18 mouse cellular contexts compared by ENCODE assay signal in the genomic region with DNA sequence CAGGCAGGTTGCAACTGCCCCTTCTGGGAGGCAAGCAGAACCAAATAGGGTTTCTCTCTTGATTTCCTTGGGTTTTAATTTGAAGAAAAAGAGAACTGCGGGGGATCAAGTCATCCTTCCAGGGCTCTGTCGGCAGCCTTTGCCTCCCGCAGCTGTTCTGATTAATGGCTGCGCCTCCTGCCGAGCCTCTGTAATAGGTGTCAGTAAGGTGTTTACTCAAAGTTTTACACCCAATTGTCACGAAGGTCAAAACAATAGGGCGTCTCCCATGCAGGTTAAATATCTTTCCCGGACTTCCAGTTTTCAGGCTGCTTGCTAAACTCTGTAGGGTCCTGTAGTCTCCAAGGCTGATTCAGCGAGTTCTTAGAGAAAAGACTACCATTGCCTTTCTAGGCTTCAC.
A peak's percentile ranks its signal among the peaks of the same experiment; 100 is the strongest.
DNase-seq lines count a peak whose midpoint lies in the region; ATAC-seq and TF ChIP-seq lines count a peak whose summit lies in the region.
"Had no signal": no experiment of that assay in that cellular context is flagged by ENCODE, and none has a peak within 500 bp of the region (broad histone marks: within the 10 kb centered on the region; RNA-seq: fewer than 3 reads in every experiment).

No protein-coding gene starts in this region.

- peaks cover 4% of the 10 kb centered on the region for H3K27me3 ChIP-seq in heart, embryonic 12.5 days (replicated peaks)
- no peaks in the 10 kb centered on the region for H3K27me3 ChIP-seq in midbrain, embryonic 16.5 days (ENCODE audit: control insufficient read depth, insufficient read depth, low read depth, low read length)
- no peaks in the 10 kb centered on the region for H3K27me3 ChIP-seq in midbrain, postnatal 0 days (ENCODE audit: insufficient read depth, low read length)
- no peaks in the 10 kb centered on the region for H3K27me3 ChIP-seq in hindbrain, postnatal 0 days (ENCODE audit: insufficient read depth, low read length)
- H3K27me3 ChIP-seq: forebrain, embryonic 15.5 days had no signal

- H3K4me2 ChIP-seq in heart, embryonic 12.5 days: peak overlapping the region; percentile 33
- H3K4me2 ChIP-seq in midbrain, embryonic 16.5 days (ENCODE audit: low read length): peak overlapping the region; percentile 17; the same call in 1 of the 2 replicates
- no peak overlapping the region for H3K4me2 ChIP-seq in midbrain, postnatal 0 days (ENCODE audit: low read depth, low read length, poor library complexity, severe bottlenecking)
- peak overlapping the region; percentile 6; the same call in 1 of the 2 replicates for H3K4me2 ChIP-seq in hindbrain, postnatal 0 days (ENCODE audit: low read depth, low read length)
- H3K4me2 ChIP-seq: forebrain, embryonic 15.5 days had no signal

- TF ChIP-seq CTCF in midbrain, postnatal 0 days (IDR thresholded peaks at IDR 0.05): no peak
- no peak for TF ChIP-seq CTCF in hindbrain, postnatal 0 days (IDR thresholded peaks at IDR 0.05; ENCODE audit: low read depth)

- WGBS in heart, embryonic 12.5 days: 9% methylated on average over 9 of the region's 9 CpGs
- WGBS in midbrain, embryonic 16.5 days: 6% methylated on average over 9 of the region's 9 CpGs
- 12% methylated on average over 9 of the region's 9 CpGs for WGBS in midbrain, postnatal 0 days
- WGBS in hindbrain, postnatal 0 days: 7% methylated on average over 9 of the region's 9 CpGs

- H3K36me3 ChIP-seq in heart, embryonic 12.5 days: no peaks in the 10 kb centered on the region
- H3K36me3 ChIP-seq in midbrain, embryonic 16.5 days (ENCODE audit: control insufficient read depth, insufficient read depth, low read length): no peaks in the 10 kb centered on the region
- H3K36me3 ChIP-seq in midbrain, postnatal 0 days (ENCODE audit: insufficient read depth, low read length): no peaks in the 10 kb centered on the region
- H3K36me3 ChIP-seq in hindbrain, postnatal 0 days (ENCODE audit: insufficient read depth, low read length): no peaks in the 10 kb centered on the region
- H3K36me3 ChIP-seq: forebrain, embryonic 15.5 days had no signal

- no peak for DNase-seq in heart, adult 18-20 months
- DNase-seq in midbrain, postnatal 0 days (ENCODE audit: low spot score): no peak
- no peak for DNase-seq in hindbrain, postnatal 0 days (ENCODE audit: low spot score)
- DNase-seq in embryo, embryonic 10 days (ENCODE audit: low spot score): no peak
- DNase-seq in left cerebral cortex, adult 18-20 months (ENCODE audit: low spot score in 2 of 2): no peak
- DNase-seq: adrenal gland, adult 2 months; cerebellum, postnatal 36 days; heart, postnatal 10 days; kidney, adult 8-10 months; layer of hippocampus, postnatal 36 days; lung, postnatal 10 days; right cerebral cortex, adult 18-20 months; thymus, postnatal 4 days had no signal

- H3K4me3 ChIP-seq in heart, embryonic 12.5 days: no peak overlapping the region
- H3K4me3 ChIP-seq in midbrain, embryonic 16.5 days (ENCODE audit: low read depth, low read length): no peak overlapping the region
- no peak overlapping the region for H3K4me3 ChIP-seq in midbrain, postnatal 0 days (ENCODE audit: low read depth, low read length)
- H3K4me3 ChIP-seq in hindbrain, postnatal 0 days (ENCODE audit: low read length): no peak overlapping the region
- H3K4me3 ChIP-seq: erythroblast, embryonic 14.5 days; forebrain, embryonic 15.5 days had no signal

- H3K4me1 ChIP-seq in heart, embryonic 12.5 days (replicated peaks): peaks cover 7% of the 10 kb centered on the region; the same call in 1 of the 2 replicates
- no peaks in the 10 kb centered on the region for H3K4me1 ChIP-seq in midbrain, embryonic 16.5 days (ENCODE audit: control insufficient read depth, insufficient read depth, low read length)
- no peaks in the 10 kb centered on the region for H3K4me1 ChIP-seq in midbrain, postnatal 0 days (ENCODE audit: insufficient read depth, low read length)
- no peaks in the 10 kb centered on the region for H3K4me1 ChIP-seq in hindbrain, postnatal 0 days (ENCODE audit: insufficient read depth, low read length)
- H3K4me1 ChIP-seq: forebrain, embryonic 15.5 days had no signal

- ATAC-seq in heart, embryonic 12.5 days (ENCODE audit: insufficient number of reproducible peaks, low FRiP score): no peak
- ATAC-seq in midbrain, embryonic 16.5 days: no peak
- no peak for ATAC-seq in midbrain, postnatal 0 days (ENCODE audit: low FRiP score)
- ATAC-seq in hindbrain, postnatal 0 days: no peak
- ATAC-seq: forebrain, embryonic 15.5 days; inflammation-experienced regulatory T-cells, adult 6 months had no signal

- no peak overlapping the region for H3K9ac ChIP-seq in heart, embryonic 12.5 days
- H3K9ac ChIP-seq in midbrain, embryonic 16.5 days (ENCODE audit: low read depth, low read length): no peak overlapping the region
- no peak overlapping the region for H3K9ac ChIP-seq in midbrain, postnatal 0 days (replicated peaks; ENCODE audit: low read length, poor library complexity, severe bottlenecking)
- H3K9ac ChIP-seq in hindbrain, postnatal 0 days (replicated peaks; ENCODE audit: low read length): no peak overlapping the region
- H3K9ac ChIP-seq: forebrain, embryonic 15.5 days had no signal

- no peaks in the 10 kb centered on the region for H3K9me3 ChIP-seq in heart, embryonic 12.5 days (replicated peaks)
- no peaks in the 10 kb centered on the region for H3K9me3 ChIP-seq in midbrain, embryonic 16.5 days (replicated peaks; ENCODE audit: control insufficient read depth, low read length, poor library complexity, severe bottlenecking)
- H3K9me3 ChIP-seq in midbrain, postnatal 0 days (ENCODE audit: low read length): no peaks in the 10 kb centered on the region
- H3K9me3 ChIP-seq in hindbrain, postnatal 0 days (ENCODE audit: low read length): no peaks in the 10 kb centered on the region
- H3K9me3 ChIP-seq: forebrain, embryonic 15.5 days had no signal

- H3K27ac ChIP-seq in heart, embryonic 12.5 days (ENCODE audit: poor library complexity, severe bottlenecking): no peak overlapping the region
- no peak overlapping the region; the same call in 1 of the 2 replicates for H3K27ac ChIP-seq in midbrain, embryonic 16.5 days (ENCODE audit: low read length)
- H3K27ac ChIP-seq in midbrain, postnatal 0 days (ENCODE audit: low read depth, low read length): no peak overlapping the region
- H3K27ac ChIP-seq in hindbrain, postnatal 0 days: no peak overlapping the region
- H3K27ac ChIP-seq: forebrain, embryonic 15.5 days had no signal
